Mouse (Mus musculus) CH12.LX (cell line): Measurements from ENCODE around the gene Gm20388. TPM values are rescaled to one million over a fixed set of nuclear protein-coding genes. Genes with fewer than 3 reads are reported as not detected.

ENCODE experiments used
- DNase-seq: peaks from one replicate; pipeline ENCODE4 v3.0.0-alpha.2; 2013; ENCODE audit errors: extremely low read depth
- H3K27ac ChIP-seq: 2 replicates; pipeline ENCODE4 v1.5.1; 2012; ENCODE audit warnings: low read depth, mild to moderate bottlenecking, control low read depth, moderate library complexity; ENCODE audit not compliant: insufficient read depth
- H3K27me3 ChIP-seq: replicated peaks from 2 replicates; pipeline ENCODE3; 2012; ENCODE audit warnings: inconsistent platforms
- H3K36me3 ChIP-seq, 2 experiments: replicated peaks in 1 of 2; 2 replicates each; pipeline versions ENCODE3 to v1.6.1; 2012; ENCODE audit warnings: inconsistent platforms in 1 of 2, low read length in 1 of 2, mild to moderate bottlenecking in 1 of 2, mixed read lengths in 1 of 2, moderate library complexity in 1 of 2; ENCODE audit not compliant: control insufficient read depth in 1 of 2, insufficient read depth in 1 of 2
- H3K4me1 ChIP-seq, 2 experiments: 2 replicates each; pipeline ENCODE4 v1.6.1; 2012; ENCODE audit warnings: inconsistent platforms in 1 of 2, moderate library complexity in 1 of 2; ENCODE audit not compliant: insufficient read depth in 2 of 2, control insufficient read depth in 1 of 2
- H3K4me2 ChIP-seq: 2 replicates; pipeline ENCODE4 v1.6.1; 2012; ENCODE audit warnings: low read depth, mild to moderate bottlenecking, control low read depth; ENCODE audit not compliant: poor library complexity, insufficient read depth, severe bottlenecking
- H3K4me3 ChIP-seq, 3 experiments: fragments of 150-350 bp in 1 of 3; sonication (generic) in 1 of 3; replicated peaks in 1 of 3; 2 replicates each; pipeline versions ENCODE3 to v1.5.1; 2011 to 2012; ENCODE audit warnings: low read depth in 2 of 3, low read length in 2 of 3, mild to moderate bottlenecking in 2 of 3, moderate library complexity in 2 of 3, control low read depth in 1 of 3, improper control_type of control experiment in 1 of 3, inconsistent platforms in 1 of 3, mixed read lengths in 1 of 3; ENCODE audit not compliant: poor library complexity in 1 of 3
- H3K79me2 ChIP-seq: replicated peaks from 2 replicates; pipeline ENCODE4 v1.6.1; 2012; ENCODE audit warnings: mild to moderate bottlenecking, moderate library complexity; ENCODE audit not compliant: control insufficient read depth, poor library complexity, insufficient read depth, severe bottlenecking; ENCODE audit errors: extremely low read depth
- H3K9ac ChIP-seq: 2 replicates; pipeline ENCODE4 v1.6.1; 2012; ENCODE audit warnings: low read depth, mild to moderate bottlenecking, control low read depth, moderate library complexity; ENCODE audit not compliant: insufficient read depth
- H3K9me3 ChIP-seq: replicated peaks from 2 replicates; pipeline ENCODE3; 2012; ENCODE audit warnings: low read length, inconsistent platforms, mixed read lengths
- BHLHE40 ChIP-seq: IDR thresholded peaks from 2 replicates; pipeline ENCODE4 v1.6.1; 2011; ENCODE audit warnings: mild to moderate bottlenecking, low read depth, low read length, improper control_type of control experiment
- CHD1 ChIP-seq: IDR thresholded peaks from 2 replicates; pipeline ENCODE4 v1.6.1; 2012; ENCODE audit warnings: low read depth, low read length, improper control_type of control experiment, inconsistent platforms
- GABPA ChIP-seq: IDR thresholded peaks from 2 replicates; pipeline ENCODE4 v1.6.1; 2012; ENCODE audit warnings: low read depth, low read length, improper control_type of control experiment, inconsistent platforms; ENCODE audit not compliant: insufficient replicate concordance
- IRF4 ChIP-seq: IDR thresholded peaks from 2 replicates; pipeline ENCODE4 v1.6.1; 2014; ENCODE audit warnings: low read depth, mild to moderate bottlenecking, inconsistent platforms, low read length, improper control_type of control experiment
- JUN ChIP-seq: IDR thresholded peaks from 2 replicates; pipeline ENCODE4 v1.6.1; 2011; ENCODE audit warnings: low read depth, mild to moderate bottlenecking, low read length, improper control_type of control experiment, moderate library complexity; ENCODE audit not compliant: insufficient read depth
- JUND ChIP-seq: conservative IDR thresholded peaks from 2 replicates; pipeline ENCODE4 v1.6.1; 2011; ENCODE audit warnings: low read depth, low read length, improper control_type of control experiment
- KAT2A ChIP-seq: IDR thresholded peaks from 2 replicates; pipeline ENCODE4 v1.6.1; 2012; ENCODE audit warnings: low read length, improper control_type of control experiment, inconsistent platforms; ENCODE audit not compliant: insufficient replicate concordance
- MAX ChIP-seq: IDR thresholded peaks from 2 replicates; pipeline ENCODE4 v1.6.1; 2011; ENCODE audit warnings: low read length, improper control_type of control experiment
- MAZ ChIP-seq: IDR thresholded peaks from 2 replicates; pipeline ENCODE4 v1.6.1; 2012; ENCODE audit warnings: low read depth, mild to moderate bottlenecking, inconsistent platforms, low read length, improper control_type of control experiment, moderate library complexity
- MEF2A ChIP-seq: IDR thresholded peaks from 2 replicates; pipeline ENCODE4 v1.6.1; 2014; ENCODE audit warnings: low read depth, mild to moderate bottlenecking, inconsistent platforms, low read length, improper control_type of control experiment, borderline replicate concordance
- MXI1 ChIP-seq: IDR thresholded peaks from 2 replicates; pipeline ENCODE4 v1.6.1; 2011; ENCODE audit warnings: mild to moderate bottlenecking, low read depth, low read length, improper control_type of control experiment
- NELFE ChIP-seq: IDR thresholded peaks from 2 replicates; pipeline ENCODE4 v1.6.1; 2011; ENCODE audit warnings: low read depth, low read length, improper control_type of control experiment
- PAX5 ChIP-seq: IDR thresholded peaks from 2 replicates; pipeline ENCODE4 v1.6.1; 2012; ENCODE audit warnings: low read length, inconsistent platforms, mixed read lengths
- POLR2A ChIP-seq: IDR thresholded peaks from 2 replicates; pipeline ENCODE4 v1.6.1; 2011; ENCODE audit warnings: low read depth, mild to moderate bottlenecking, improper control_type of control experiment, low read length
- POLR2AphosphoS2 ChIP-seq: IDR thresholded peaks from 2 replicates; pipeline ENCODE4 v1.6.1; 2011; ENCODE audit warnings: low read depth, low read length, improper control_type of control experiment
- RCOR1 ChIP-seq: conservative IDR thresholded peaks from 2 replicates; pipeline ENCODE4 v1.6.1; 2012; ENCODE audit warnings: low read depth, mild to moderate bottlenecking, inconsistent platforms, low read length, improper control_type of control experiment
- SMC3 ChIP-seq: IDR thresholded peaks from 2 replicates; pipeline ENCODE4 v1.6.1; 2011; ENCODE audit warnings: low read depth, low read length, improper control_type of control experiment
- USF1 ChIP-seq: IDR thresholded peaks from 2 replicates; pipeline ENCODE4 v1.6.1; 2014; ENCODE audit warnings: low read depth, mild to moderate bottlenecking, inconsistent platforms, low read length, improper control_type of control experiment
- USF2 ChIP-seq: conservative IDR thresholded peaks from 2 replicates; pipeline ENCODE4 v1.6.1; 2011; ENCODE audit warnings: low read depth, low read length, improper control_type of control experiment
- ZC3H11A ChIP-seq: IDR thresholded peaks from 2 replicates; pipeline ENCODE4 v1.6.1; 2012; ENCODE audit warnings: low read depth, mild to moderate bottlenecking, inconsistent platforms, low read length, improper control_type of control experiment
- dilution Hi-C: fragments of 300-500 bp; cut with MboI; formaldehyde crosslinking; loops from 2 replicates; pipeline ENCODE4 v1.14.3; 2020; ENCODE audit warnings: low sequenced_read_pairs; ENCODE audit not compliant: extremely low pct_unique_long_range_greater_than_20kb, extremely low pct_ligation_motif_present
- in situ Hi-C: fragments of 300-500 bp; cut with MboI; formaldehyde crosslinking; loops from 3 replicates; pipeline ENCODE4 v1.14.3; 2019; ENCODE audit warnings: low sequenced_read_pairs, low pct_ligation_motif_present, low pct_unique_long_range_greater_than_20kb, mixed read lengths
- polyA plus RNA-seq: library from polyadenylated mRNA; unstranded; fragments of >175 nt; gene quantifications from 2 replicates; pipeline ENCODE4 v1.2.1, GENCODE M21; 2012; ENCODE audit warnings: low read depth; ENCODE audit not compliant: insufficient read length
- total RNA-seq, 2 experiments: library from RNA; depleted of rRNA; stranded (reverse); fragments of 300-350 nt in 1 of 2; fragments of >200 nt in 1 of 2; gene quantifications; 2 replicates each; pipeline ENCODE4 v1.2.3; 2012 to 2014

The Gm20388 gene
- total and polyA plus RNA-seq, 3 experiments, result 14.8 to 26.3 (median 22.2) TPM

- in situ Hi-C loops, result no loop called here
- Histone ChIP-seq H3K4me2 (no peak overlapping the region), H3K36me3 (peaks cover 2 to 75% of the 10 kb centered on the region in 2 experiments), H3K9me3 (peaks cover 5% of the 10 kb centered on the region), H3K4me1 (peaks cover 9 to 46% of the 10 kb centered on the region in 2 experiments), H3K27me3 (no peaks in the 10 kb centered on the region), H3K79me2 (no peaks in the 10 kb centered on the region), H3K27ac (no peak overlapping the region), H3K4me3 (no peak overlapping the region), H3K9ac (no peak overlapping the region)
- dilution Hi-C loops, result no loop called here
- DNase-seq, result no peak
- TF ChIP-seq CHD1, result no peak
- no peak for TF ChIP-seq MAZ
- no peak for TF ChIP-seq POLR2AphosphoS2
- TF ChIP-seq SMC3, result no peak
- no peak for TF ChIP-seq MAX
- no peak for TF ChIP-seq POLR2A
- no peak for TF ChIP-seq BHLHE40
- no peak for TF ChIP-seq NELFE
- TF ChIP-seq USF1, result no peak
- TF ChIP-seq IRF4, result no peak
- TF ChIP-seq PAX5, result no peak
- TF ChIP-seq JUN, result no peak
- TF ChIP-seq ZC3H11A, result no peak
- TF ChIP-seq USF2, result no peak
- no peak for TF ChIP-seq KAT2A
- no peak for TF ChIP-seq RCOR1
- no peak for TF ChIP-seq MXI1
- no peak for TF ChIP-seq GABPA
Observed at GRCm38 (mm10) chr8:122526084-122526483, 2615.4 kb downstream of the Gm20388 start.

GRCm38 (mm10) chr8:122526526-122527170, 2616.0 kb downstream of the Gm20388 start:
- no peak overlapping the region for H3K4me3 ChIP-seq
- in situ Hi-C loops, result no loop called here
- peaks cover 2 to 81% of the 10 kb centered on the region in 2 experiments for H3K36me3 ChIP-seq
- H3K79me2 ChIP-seq, result no peaks in the 10 kb centered on the region; the same call in 1 of the 2 replicates
- peaks cover 9 to 52% of the 10 kb centered on the region in 2 experiments for H3K4me1 ChIP-seq
- DNase-seq, result no peak
- no peak overlapping the region for H3K27ac ChIP-seq
- H3K9ac ChIP-seq, result no peak overlapping the region
- dilution Hi-C loops, result no loop called here
- TF ChIP-seq MEF2A (no peak), JUND (no peak), POLR2AphosphoS2 (no peak), ZC3H11A (no peak), KAT2A (no peak), SMC3 (no peak), RCOR1 (no peak)
- H3K4me2 ChIP-seq, result no peak overlapping the region
- H3K9me3 ChIP-seq, result peaks cover 5% of the 10 kb centered on the region
- H3K27me3 ChIP-seq, result no peaks in the 10 kb centered on the region
